Mouse (Mus musculus) G1E (cell line): ENCODE results near the gene Psph. TPM values are rescaled to one million over a fixed set of nuclear protein-coding genes. Genes with fewer than 3 reads are reported as not detected.
"Not testable (repeated sequence)": the region's sequence is repeated elsewhere in the genome, so short reads cannot be mapped to it uniquely, and the experiment has no call there.

Experiments used
- ATAC-seq: 2 replicates; pipeline ENCODE4 v1.8.0; 2016; ENCODE audit warnings: mild to moderate bottlenecking; ENCODE audit not compliant: insufficient number of reproducible peaks, poor library complexity, low FRiP score, severe bottlenecking; ENCODE audit errors: extremely low read depth
- DNase-seq: peaks from one replicate; pipeline ENCODE4 v3.0.0; 2012; ENCODE audit warnings: low spot score
- H3K27me3 ChIP-seq: 2 replicates; pipeline ENCODE4 v1.6.1; 2012; ENCODE audit warnings: mild to moderate bottlenecking, low read length, inconsistent platforms; ENCODE audit not compliant: insufficient read depth
- H3K36me3 ChIP-seq: replicated peaks from 2 replicates; pipeline ENCODE3; 2012; ENCODE audit warnings: mild to moderate bottlenecking, inconsistent platforms
- H3K4me1 ChIP-seq: 2 replicates; pipeline ENCODE4 v1.6.1; 2012; ENCODE audit warnings: low read depth, low read length, inconsistent platforms, mixed read lengths; ENCODE audit not compliant: insufficient read depth
- H3K4me3 ChIP-seq: 2 replicates; pipeline ENCODE4 v1.5.1; 2012; ENCODE audit warnings: low read depth, mild to moderate bottlenecking, inconsistent platforms, low read length, moderate library complexity, mixed read lengths
- H3K9me3 ChIP-seq: replicated peaks from 2 replicates; pipeline ENCODE4 v1.6.1; 2012; ENCODE audit warnings: inconsistent platforms
- CTCF ChIP-seq: IDR thresholded peaks from 2 replicates; pipeline ENCODE4 v1.5.1; 2012; ENCODE audit warnings: low read depth, low read length, inconsistent platforms, mixed read lengths
- GATA1 ChIP-seq: IDR thresholded peaks from 2 replicates; pipeline ENCODE4 v1.6.1; 2012; ENCODE audit warnings: borderline replicate concordance, low read length, inconsistent platforms, mixed read lengths
- GATA2 ChIP-seq: IDR thresholded peaks from 2 replicates; pipeline ENCODE4 v1.6.1; 2012; ENCODE audit warnings: low read depth, low read length, inconsistent platforms, borderline replicate concordance
- POLR2AphosphoS5 ChIP-seq: IDR thresholded peaks from 2 replicates; pipeline ENCODE4 v1.6.1; 2012; ENCODE audit warnings: low read depth, low read length, inconsistent platforms; ENCODE audit not compliant: insufficient replicate concordance
- TAL1 ChIP-seq: conservative IDR thresholded peaks from 2 replicates; pipeline ENCODE4 v1.6.1; 2012; ENCODE audit warnings: low read depth, low read length, inconsistent platforms, mixed read lengths
- polyA plus RNA-seq: library from polyadenylated mRNA; stranded (reverse); fragments of >175 nt; gene quantifications from 2 replicates; pipeline ENCODE4 v1.2.3, GENCODE M21; 2012
- total RNA-seq, 2 experiments: library from RNA; stranded (forward) in 1 of 2; stranded (reverse) in 1 of 2; fragments of 200-1000 nt in 1 of 2; fragments of >200 nt in 1 of 2; fragmentation: Nextera tagmentation in 1 of 2; gene quantifications; 2 replicates each; pipeline ENCODE4 v1.2.3; 2014 to 2017

Gene Psph
- total and polyA plus RNA-seq, 3 experiments: 17.9 to 47.5 (median 25.1) TPM

DNA sequence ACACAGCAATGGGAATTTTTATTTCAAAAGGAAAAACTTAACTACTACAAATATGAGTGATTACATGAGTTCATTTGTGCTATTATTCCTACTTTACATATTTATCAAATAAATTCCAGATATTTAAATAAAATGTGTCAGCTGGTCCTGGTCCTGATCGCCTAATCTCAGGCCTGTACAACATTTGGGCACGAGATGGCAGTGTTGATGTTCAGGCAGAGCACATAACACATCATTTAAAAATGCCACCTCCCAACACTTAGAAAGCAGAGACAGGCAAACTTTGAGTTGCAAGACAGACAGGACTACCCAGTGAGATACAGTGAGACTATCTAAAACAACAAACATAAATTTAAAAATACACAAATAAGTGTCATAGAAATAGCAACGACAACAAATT, 5.0 kb downstream of the Psph start:
- Histone ChIP-seq H3K36me3 (peaks cover 9% of the 10 kb centered on the region), H3K27me3 (no peaks in the 10 kb centered on the region), H3K9me3 (no peaks in the 10 kb centered on the region), H3K4me3 (no peak overlapping the region), H3K4me1 (peaks cover 28% of the 10 kb centered on the region)
- TF ChIP-seq TAL1 (no peak), POLR2AphosphoS5 (no peak), GATA1 (no peak), CTCF (no peak), GATA2 (no peak)
- DNase-seq: no peak
- no peak for ATAC-seq

DNA sequence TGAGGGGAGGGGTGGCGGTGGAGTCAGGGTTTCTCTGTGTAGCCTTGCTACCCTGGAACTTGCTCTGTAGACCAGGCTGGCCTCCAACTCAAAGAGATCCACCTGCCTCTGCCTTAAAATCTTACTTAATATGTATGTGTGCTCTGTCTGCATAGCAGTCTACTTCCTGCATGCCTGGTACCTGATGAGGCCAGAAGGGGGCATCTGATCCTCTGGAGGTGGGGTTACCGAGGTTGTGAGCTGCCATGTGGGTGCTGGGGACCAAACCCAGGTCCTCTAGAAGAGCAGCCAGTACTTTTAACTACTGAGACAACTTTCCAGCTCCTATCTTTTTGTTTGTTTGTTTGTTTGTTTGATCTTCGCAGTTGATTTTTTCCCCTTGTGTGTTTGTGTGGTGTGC, 7.1 kb downstream of the Psph start:
- Histone ChIP-seq H3K36me3 (peaks cover 27% of the 10 kb centered on the region), H3K9me3 (no peaks in the 10 kb centered on the region), H3K4me3 (no peak overlapping the region), H3K27me3 (no peaks in the 10 kb centered on the region), H3K4me1 (peaks cover 21% of the 10 kb centered on the region)
- DNase-seq (no peak), ATAC-seq (no peak)
- TF ChIP-seq POLR2AphosphoS5 (no peak), GATA1 (no peak), CTCF (no peak), GATA2 (no peak), TAL1 (no peak)

DNA sequence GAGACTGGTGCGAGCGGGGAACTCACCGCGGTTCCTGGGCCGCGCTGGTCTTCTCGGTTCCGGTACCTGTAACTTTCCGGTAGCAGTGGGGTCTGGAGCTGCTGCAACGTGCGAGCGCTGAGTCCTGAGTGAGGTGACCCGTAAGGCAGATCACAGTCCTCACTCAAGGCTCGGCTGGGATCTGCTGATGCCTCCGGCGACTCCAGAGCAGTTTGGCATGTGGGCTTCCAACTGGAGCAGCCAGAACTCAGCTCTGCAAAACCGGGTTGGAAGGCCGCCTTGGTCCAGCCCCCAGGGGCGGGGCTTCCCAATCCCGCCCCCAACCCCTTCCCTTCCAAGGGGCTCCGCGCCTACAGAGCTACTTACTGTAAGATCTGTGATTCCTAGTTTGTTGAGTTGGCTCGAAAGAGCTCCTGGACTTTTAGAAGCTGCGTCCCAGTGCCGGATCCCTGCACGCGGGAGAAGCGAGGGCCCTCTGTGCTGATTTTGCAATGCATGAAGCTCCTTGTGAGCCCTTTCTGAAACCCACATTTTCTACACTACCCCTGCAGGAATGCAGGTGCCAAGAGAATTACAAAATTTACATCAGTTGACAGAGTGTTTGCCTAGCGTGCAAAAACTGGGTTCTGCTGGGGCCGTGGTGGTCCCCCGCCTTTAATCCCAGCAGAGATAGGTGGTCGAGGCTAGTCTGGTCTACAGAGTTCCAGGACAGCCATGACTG, 8.1 kb downstream of the Psph start:
- no peaks in the 10 kb centered on the region for H3K27me3 ChIP-seq
- H3K36me3 ChIP-seq: peaks cover 31% of the 10 kb centered on the region
- TF ChIP-seq GATA1 (no peak), TAL1 (no peak), CTCF (no peak), POLR2AphosphoS5 (no peak), GATA2 (no peak)
- ATAC-seq: peak; percentile 92
- DNase-seq: peak; percentile 62
- H3K4me3 ChIP-seq: peak overlapping the region; percentile 81
- peaks cover 21% of the 10 kb centered on the region for H3K4me1 ChIP-seq
- H3K9me3 ChIP-seq: no peaks in the 10 kb centered on the region

DNA sequence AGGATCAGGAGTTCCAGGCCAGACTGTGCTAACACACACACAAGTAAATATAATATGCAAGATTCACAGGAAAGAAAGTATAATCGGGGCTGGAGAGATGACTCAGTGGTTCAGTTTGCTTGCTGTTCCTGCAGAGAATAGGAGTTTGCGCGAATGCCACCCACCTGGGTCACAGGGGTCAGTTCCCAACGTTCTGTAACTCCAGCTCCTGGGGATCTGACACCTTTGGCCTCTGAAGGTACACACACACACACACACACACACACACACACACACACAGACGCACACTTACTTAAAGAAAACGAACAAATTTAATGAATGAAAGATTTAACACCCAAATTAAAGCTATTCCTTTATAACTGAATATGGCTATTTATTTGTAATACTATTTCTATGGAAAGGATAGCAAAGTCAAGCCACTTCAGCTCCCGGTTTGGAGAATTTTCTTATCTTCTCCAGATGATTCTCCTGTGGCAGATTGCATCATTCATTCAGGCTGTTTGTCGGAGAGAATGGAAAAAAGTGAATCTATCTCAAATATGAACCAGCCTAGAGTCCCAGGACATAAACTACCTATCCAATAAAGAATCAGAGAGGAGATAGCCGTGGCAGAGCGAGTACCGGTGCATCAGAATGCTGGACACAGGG, 8.8 kb downstream of the Psph start:
- Histone ChIP-seq H3K4me3 (peak overlapping the region; percentile 81), H3K4me1 (peaks cover 21% of the 10 kb centered on the region), H3K9me3 (no peaks in the 10 kb centered on the region), H3K36me3 (peaks cover 32% of the 10 kb centered on the region), H3K27me3 (no peaks in the 10 kb centered on the region)
- no peak for ATAC-seq
- TF ChIP-seq GATA1: no peak
- no peak for DNase-seq

DNA sequence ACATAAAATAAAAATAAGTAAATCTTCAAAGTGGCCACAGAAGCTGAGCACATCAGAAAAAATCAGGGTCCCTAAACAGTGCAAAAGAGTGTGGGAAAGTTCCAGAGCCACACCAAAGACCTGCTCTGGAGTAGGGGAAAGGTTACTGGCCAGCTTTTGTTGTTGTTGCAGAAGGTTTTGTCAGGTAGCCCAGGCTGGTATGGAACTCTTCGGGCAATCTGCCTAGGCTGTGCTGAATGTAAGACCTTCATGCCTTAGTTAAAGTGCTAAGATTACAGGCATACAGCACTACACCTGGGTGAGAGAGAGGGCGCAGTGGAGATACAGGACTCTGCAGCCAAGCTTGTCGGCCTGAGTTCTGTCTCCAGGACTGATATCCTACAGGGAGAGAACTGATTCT, 12.6 kb downstream of the Psph start:
- TF ChIP-seq TAL1 (no peak), POLR2AphosphoS5 (no peak), GATA1 (no peak), GATA2 (no peak), CTCF (no peak)
- peaks cover 66% of the 10 kb centered on the region for H3K36me3 ChIP-seq
- no peak for ATAC-seq
- no peak overlapping the region for H3K4me3 ChIP-seq
- no peaks in the 10 kb centered on the region for H3K9me3 ChIP-seq
- no peaks in the 10 kb centered on the region for H3K27me3 ChIP-seq
- peaks cover 15% of the 10 kb centered on the region for H3K4me1 ChIP-seq
- no peak for DNase-seq

DNA sequence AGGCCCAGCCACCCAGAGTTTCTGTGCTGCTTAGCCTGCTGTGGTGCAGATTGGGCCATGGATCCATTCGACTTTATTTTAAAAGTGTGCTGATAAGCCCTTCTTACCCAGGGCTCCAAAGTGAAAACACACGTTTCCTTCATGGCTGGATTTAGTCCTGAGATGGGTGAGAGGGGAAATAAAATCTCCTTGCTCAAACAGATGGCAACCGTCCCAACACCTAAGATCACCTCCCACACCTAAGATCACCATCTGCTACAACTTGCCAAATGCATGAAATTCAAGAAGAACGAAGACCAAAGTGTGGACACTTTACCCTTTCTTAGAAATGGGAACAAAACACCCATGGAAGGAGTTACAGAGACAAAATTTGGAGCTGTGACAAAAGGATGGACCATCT, 13.9 kb downstream of the Psph start:
- H3K36me3 ChIP-seq: peaks cover 76% of the 10 kb centered on the region
- H3K4me3 ChIP-seq, DNase-seq, ATAC-seq, H3K4me1 ChIP-seq, H3K27me3 ChIP-seq, H3K9me3 ChIP-seq: not testable (repeated sequence)

DNA sequence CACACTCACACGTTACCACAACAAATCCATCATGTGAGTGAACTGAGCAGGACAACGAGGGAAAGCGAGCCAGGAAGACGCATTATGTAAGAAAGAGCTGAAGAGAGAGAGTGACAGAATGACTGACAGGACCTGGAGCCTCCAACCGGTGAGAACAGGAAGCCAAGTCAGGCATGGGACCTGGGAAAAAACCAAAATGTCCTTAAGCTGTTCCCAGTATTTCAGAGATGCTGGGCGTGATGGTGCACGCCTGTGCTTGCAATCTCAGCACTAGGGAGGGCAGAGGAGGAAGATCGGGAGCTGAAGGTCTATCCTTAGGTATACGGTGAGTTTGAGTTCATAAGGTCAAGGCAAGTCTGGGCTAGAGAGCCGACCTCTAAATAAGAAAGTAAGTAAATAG, 14.8 kb downstream of the Psph start:
- Histone ChIP-seq H3K27me3 (no peaks in the 10 kb centered on the region), H3K36me3 (peaks cover 82% of the 10 kb centered on the region), H3K4me1 (no peaks in the 10 kb centered on the region; the same call in 1 of the 2 replicates), H3K9me3 (no peaks in the 10 kb centered on the region), H3K4me3 (no peak overlapping the region)
- no peak for DNase-seq
- ATAC-seq: no peak
- TF ChIP-seq GATA1: no peak
- TF ChIP-seq CTCF: no peak
- TF ChIP-seq TAL1: no peak
- TF ChIP-seq GATA2: no peak
- TF ChIP-seq POLR2AphosphoS5: no peak
